Mouse (Mus musculus) midbrain, postnatal 0 days (tissue): ENCODE measurements around the gene Cd38. TPM values are rescaled to one million over a fixed set of nuclear protein-coding genes. Genes with fewer than 3 reads are reported as not detected.

Source experiments
- ATAC-seq: fragments of 200-750 bp; cut with Nextera tagmentation; 2 replicates; pipeline ENCODE4 v1.8.0; 2017; ENCODE audit warnings: moderate number of reproducible peaks, mild to moderate bottlenecking, moderate TSS enrichment, moderate library complexity; ENCODE audit not compliant: low FRiP score
- DNase-seq: peaks from one replicate; pipeline ENCODE4 v3.0.0-alpha.2; 2015; ENCODE audit warnings: low spot score
- H3K27ac ChIP-seq: fragments of 300-500 bp; sonication (generic); 2 replicates; pipeline ENCODE4 v1.5.1; 2014; ENCODE audit warnings: low read depth, mild to moderate bottlenecking, low read length, mixed read lengths
- H3K27me3 ChIP-seq: fragments of 300-500 bp; sonication (generic); 2 replicates; pipeline ENCODE4 v1.6.1; 2014; ENCODE audit warnings: low read length, control low read depth, mixed read lengths; ENCODE audit not compliant: insufficient read depth
- H3K36me3 ChIP-seq: fragments of 300-500 bp; sonication (generic); 2 replicates; pipeline ENCODE4 v1.6.1; 2014; ENCODE audit warnings: low read length, control low read depth, mixed read lengths; ENCODE audit not compliant: insufficient read depth
- H3K4me1 ChIP-seq: fragments of 300-500 bp; sonication (generic); 2 replicates; pipeline ENCODE4 v1.6.1; 2014; ENCODE audit warnings: mild to moderate bottlenecking, control low read depth, antibody characterized with exemption, low read length, mixed read lengths; ENCODE audit not compliant: insufficient read depth
- H3K4me2 ChIP-seq: fragments of 300-500 bp; sonication (generic); 2 replicates; pipeline ENCODE4 v1.6.1; 2014; ENCODE audit warnings: low read depth, mild to moderate bottlenecking, low read length, mixed read lengths; ENCODE audit not compliant: poor library complexity, severe bottlenecking
- H3K4me3 ChIP-seq: fragments of 300-500 bp; sonication (generic); 2 replicates; pipeline ENCODE4 v1.5.1; 2014; ENCODE audit warnings: low read depth, mild to moderate bottlenecking, low read length, moderate library complexity
- H3K9ac ChIP-seq: fragments of 300-500 bp; sonication (generic); replicated peaks from 2 replicates; pipeline ENCODE4 v1.6.1; 2014; ENCODE audit warnings: mild to moderate bottlenecking, low read length, moderate library complexity, mixed read lengths; ENCODE audit not compliant: poor library complexity, severe bottlenecking
- H3K9me3 ChIP-seq: fragments of 300-500 bp; sonication (generic); 2 replicates; pipeline ENCODE4 v1.6.1; 2016; ENCODE audit warnings: low read length, control low read depth
- CTCF ChIP-seq: IDR thresholded peaks from 2 replicates; pipeline ENCODE4 v1.5.1; 2016; ENCODE audit warnings: antibody characterized with exemption, mild to moderate bottlenecking
- WGBS: fragments of 180-500 bp; shearing (Covaris S2); extraction: QIAGEN DNeasy Blood & Tissue Kit; methylation state at CpG from one replicate; pipeline ENCODE4 v1.1.7; 2014; 5-methylcytosine and 5-hydroxymethylcytosine counted together
- polyA plus RNA-seq: library from polyadenylated mRNA; unstranded; fragments of >200 nt; fragmentation: Nextera tagmentation; extraction: Ambion mirVana; gene quantifications from 2 replicates; pipeline ENCODE4 v1.2.1, GENCODE M21; 2015
- total RNA-seq: library from RNA; depleted of rRNA; stranded (reverse); fragments of >200 nt; gene quantifications from 2 replicates; pipeline ENCODE4 v1.2.3, GENCODE M21; 2014

Gene Cd38
- total and polyA plus RNA-seq, 2 experiments from 2014 or later = 2.3 to 4.1 TPM

GRCm38 (mm10) chr5:43860670-43861431 is 7.5 kb upstream of the Cd38 start:
- TF ChIP-seq CTCF = no peak
- H3K4me2 ChIP-seq = no peak overlapping the region
- H3K27ac ChIP-seq = no peak overlapping the region
- DNase-seq = no peak
- H3K36me3 ChIP-seq = no peaks in the 10 kb centered on the region
- H3K4me1 ChIP-seq = no peaks in the 10 kb centered on the region
- no peaks in the 10 kb centered on the region for H3K27me3 ChIP-seq
- ATAC-seq = no peak
- H3K9me3 ChIP-seq = no peaks in the 10 kb centered on the region
- WGBS = 74% methylated on average over 5 of the region's 5 CpGs
- no peak overlapping the region for H3K9ac ChIP-seq
- H3K4me3 ChIP-seq = no peak overlapping the region

- WGBS = 87% methylated on average over 6 of the region's 6 CpGs
- DNase-seq = no peak
- no peak for TF ChIP-seq CTCF
- H3K4me2 ChIP-seq = no peak overlapping the region
- no peaks in the 10 kb centered on the region for H3K9me3 ChIP-seq
- ATAC-seq = no peak
- H3K4me3 ChIP-seq = no peak overlapping the region
- H3K4me1 ChIP-seq = no peaks in the 10 kb centered on the region
- H3K36me3 ChIP-seq = no peaks in the 10 kb centered on the region
- no peak overlapping the region for H3K27ac ChIP-seq
- no peak overlapping the region for H3K9ac ChIP-seq
- no peaks in the 10 kb centered on the region for H3K27me3 ChIP-seq
These were observed 4.7 kb upstream of the Cd38 start for GRCm38 (mm10) chr5:43863642-43864041.

GRCm38 (mm10) chr5:43865316-43865715 is 3.0 kb upstream of the Cd38 start:
- H3K9me3 ChIP-seq = no peaks in the 10 kb centered on the region
- no peak overlapping the region for H3K4me2 ChIP-seq
- ATAC-seq = no peak
- H3K27ac ChIP-seq = no peak overlapping the region
- 81% methylated on average over 2 of the region's 2 CpGs for WGBS
- H3K27me3 ChIP-seq = no peaks in the 10 kb centered on the region
- H3K4me1 ChIP-seq = peaks cover 3% of the 10 kb centered on the region; the same call in 1 of the 2 replicates
- no peak for DNase-seq
- no peak for TF ChIP-seq CTCF
- H3K9ac ChIP-seq = no peak overlapping the region
- H3K36me3 ChIP-seq = no peaks in the 10 kb centered on the region
- no peak overlapping the region for H3K4me3 ChIP-seq

- Histone ChIP-seq H3K9ac (0 out of 2 replicates have a peak overlapping the region, but pooled peaks have one; percentile 1), H3K27ac (no peak overlapping the region), H3K9me3 (no peaks in the 10 kb centered on the region), H3K36me3 (no peaks in the 10 kb centered on the region), H3K4me1 (peaks cover 3% of the 10 kb centered on the region; the same call in 1 of the 2 replicates), H3K4me3 (peak overlapping the region; percentile 28), H3K4me2 (peak overlapping the region; percentile 46), H3K27me3 (no peaks in the 10 kb centered on the region)
- DNase-seq (peak; percentile 8), ATAC-seq (no peak)
- WGBS = 5% methylated on average over 28 of the region's 28 CpGs
- no peak for TF ChIP-seq CTCF
These were observed 603 bp downstream of the Cd38 start for GRCm38 (mm10) chr5:43868711-43869600.

GRCm38 (mm10) chr5:43871845-43872244 is 3.5 kb downstream of the Cd38 start:
- H3K27me3 ChIP-seq = no peaks in the 10 kb centered on the region
- no peak for ATAC-seq
- DNase-seq = no peak
- no peak for TF ChIP-seq CTCF
- peaks cover 3% of the 10 kb centered on the region; the same call in 1 of the 2 replicates for H3K4me1 ChIP-seq
- whole genome bisulfite sequencing = 64% methylated on average over 1 of the region's 1 CpGs
- no peak overlapping the region for H3K9ac ChIP-seq
- H3K36me3 ChIP-seq = no peaks in the 10 kb centered on the region
- H3K4me2 ChIP-seq = no peak overlapping the region
- no peak overlapping the region for H3K4me3 ChIP-seq
- H3K27ac ChIP-seq = no peak overlapping the region
- H3K9me3 ChIP-seq = no peaks in the 10 kb centered on the region

- Histone ChIP-seq H3K36me3 (no peaks in the 10 kb centered on the region), H3K9ac (no peak overlapping the region), H3K9me3 (no peaks in the 10 kb centered on the region), H3K4me3 (no peak overlapping the region), H3K27me3 (no peaks in the 10 kb centered on the region), H3K4me1 (peaks cover 3% of the 10 kb centered on the region; the same call in 1 of the 2 replicates), H3K4me2 (no peak overlapping the region), H3K27ac (no peak overlapping the region)
- no peak for DNase-seq
- ATAC-seq = no peak
- 72% methylated on average over 1 of the region's 1 CpGs for WGBS
- TF ChIP-seq CTCF = no peak
These were observed 4.3 kb downstream of the Cd38 start for GRCm38 (mm10) chr5:43872652-43873051.
